Comparison of ENCODE assay signal across 21 mouse cellular contexts in the genomic region with DNA sequence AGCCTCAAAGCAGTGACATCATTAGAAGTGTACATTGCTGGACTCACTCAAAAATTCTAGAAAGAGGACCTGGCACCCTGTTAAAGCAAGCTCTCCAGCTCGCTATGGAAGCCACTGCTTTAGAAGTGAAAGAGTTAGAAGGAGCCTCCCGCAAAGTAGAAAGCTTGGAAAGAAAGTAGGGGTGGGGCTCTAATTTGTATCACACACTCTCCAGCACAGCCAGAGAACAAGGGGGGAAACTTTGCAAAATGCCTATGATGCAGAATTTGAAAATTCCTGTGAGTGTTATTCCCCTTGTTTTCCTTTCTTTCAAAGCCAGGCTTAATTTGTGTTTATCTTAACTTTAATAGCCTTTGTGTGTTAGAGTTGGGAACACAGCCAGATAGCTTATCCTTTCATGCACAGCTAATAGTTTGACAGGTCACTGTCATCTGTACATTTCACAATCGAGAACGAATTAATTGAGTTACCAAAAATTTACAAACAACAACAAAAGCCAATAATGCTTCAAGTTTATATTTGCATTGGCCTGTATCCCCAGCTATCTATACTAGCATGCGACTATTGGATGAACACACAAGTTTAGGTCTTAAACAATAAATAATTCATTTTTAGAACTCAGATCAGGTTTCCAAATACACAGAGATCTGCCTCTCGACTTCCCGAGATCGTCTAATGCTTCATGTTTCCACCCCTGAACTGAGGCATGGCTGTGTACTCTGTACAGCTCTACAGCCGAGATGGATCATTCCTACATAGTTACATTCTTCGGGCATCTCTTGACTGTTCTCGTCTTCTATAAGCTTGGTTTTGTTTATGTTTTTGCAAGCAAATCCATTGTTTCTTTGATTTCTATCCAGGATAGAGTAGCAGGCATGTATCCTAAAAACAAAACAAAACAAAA. TPM values are rescaled to one million over a fixed set of nuclear protein-coding genes. Genes with fewer than 3 reads are reported as not detected.
"Had no signal": no experiment of that assay in that cellular context is flagged by ENCODE, and none has a peak within 500 bp of the region (broad histone marks: within the 10 kb centered on the region; RNA-seq: fewer than 3 reads in every experiment).

No protein-coding gene starts in this region.

- H3K27me3 ChIP-seq: intestine, embryonic 15.5 days; limb, embryonic 13.5 days; liver, embryonic 12.5 days; liver, embryonic 15.5 days had no signal

- H3K9ac ChIP-seq: intestine, embryonic 15.5 days; limb, embryonic 13.5 days; liver, embryonic 12.5 days; liver, embryonic 15.5 days had no signal

- H3K4me1 ChIP-seq: intestine, embryonic 15.5 days; limb, embryonic 10.5 days; limb, embryonic 13.5 days; liver, embryonic 12.5 days; liver, embryonic 15.5 days had no signal

- DNase-seq: kidney, adult 18-20 months; kidney, adult 9 months; kidney, postnatal 14 days; layer of hippocampus, adult 9-11 months; liver; midbrain, embryonic 14.5 days; thymus, adult 18-20 months; thymus, postnatal 36 days had no signal

- ATAC-seq: intestine, embryonic 15.5 days; liver, embryonic 12.5 days had no signal

- H3K27ac ChIP-seq: intestine, embryonic 15.5 days; layer of hippocampus, adult 2 months; limb, embryonic 10.5 days; limb, embryonic 13.5 days; liver, embryonic 12.5 days; liver, embryonic 15.5 days had no signal

- H3K4me2 ChIP-seq: intestine, embryonic 15.5 days; limb, embryonic 13.5 days; liver, embryonic 12.5 days; liver, embryonic 15.5 days; midbrain, embryonic 11.5 days had no signal

- H3K4me3 ChIP-seq: intestine, embryonic 15.5 days; layer of hippocampus, adult 2 months; limb, embryonic 10.5 days; limb, embryonic 13.5 days; liver, embryonic 12.5 days; liver, embryonic 15.5 days had no signal

- H3K9me3 ChIP-seq: intestine, embryonic 15.5 days; limb, embryonic 10.5 days; limb, embryonic 13.5 days; liver, embryonic 12.5 days; liver, embryonic 15.5 days had no signal

- H3K36me3 ChIP-seq: intestine, embryonic 15.5 days; limb, embryonic 10.5 days; limb, embryonic 13.5 days; liver, embryonic 12.5 days; liver, embryonic 15.5 days had no signal

RNA-seq across cellular contexts. Expression of a gene that starts 32.0 kb away (rescaled TPM):
- polyA plus RNA-seq: large intestine, adult 2 months; limb, embryonic 10.5 days; liver, embryonic 12.5 days; liver, embryonic 15.5 days; midbrain, embryonic 11.5 days; midbrain, embryonic 14.5 days; neural tube, embryonic 11.5 days; neural tube, embryonic 14.5 days; small intestine, adult 2 months; spleen, adult 2 months; stomach, embryonic 16.5 days had no signal
